ENCODE assay signal across 9 mouse cellular contexts in the genomic region with DNA sequence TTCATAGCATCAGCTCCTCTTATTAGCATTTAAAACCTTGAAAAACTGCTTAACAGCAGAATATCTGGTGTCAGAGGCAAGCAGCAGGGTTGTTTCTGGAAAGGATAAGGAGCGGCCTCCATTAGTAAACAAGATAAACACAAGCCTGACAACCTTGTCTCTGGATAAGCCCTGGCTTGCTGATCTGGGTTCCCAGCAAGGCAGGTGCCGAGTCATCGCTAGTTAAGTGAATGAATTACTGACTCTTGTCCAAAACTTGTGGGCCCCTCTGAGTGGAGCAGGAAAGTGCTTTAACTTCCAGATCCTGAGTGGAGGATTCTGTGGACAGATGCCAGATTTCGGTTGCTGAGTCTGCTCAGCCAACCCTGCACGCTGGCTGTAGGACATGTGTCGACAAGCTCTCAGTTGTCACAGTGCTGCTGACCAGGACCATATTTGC.
DNase-seq lines count a peak whose midpoint lies in the region; ATAC-seq and TF ChIP-seq lines count a peak whose summit lies in the region.
"Had no signal": no experiment of that assay in that cellular context is flagged by ENCODE, and none has a peak within 500 bp of the region (broad histone marks: within the 10 kb centered on the region; RNA-seq: fewer than 3 reads in every experiment).

No protein-coding gene starts in this region.

- no peak overlapping the region for H3K4me2 ChIP-seq in hindbrain, embryonic 16.5 days (ENCODE audit: low read length)
- H3K4me2 ChIP-seq in intestine, embryonic 16.5 days (ENCODE audit: low read depth, low read length): no peak overlapping the region
- peak overlapping the region; percentile 43 for H3K4me2 ChIP-seq in liver, postnatal 0 days (ENCODE audit: low read depth, low read length)
- no peak overlapping the region for H3K4me2 ChIP-seq in midbrain, embryonic 13.5 days (replicated peaks)
- H3K4me2 ChIP-seq in midbrain, embryonic 15.5 days: no peak overlapping the region
- H3K4me2 ChIP-seq: neural tube, embryonic 13.5 days had no signal

- H3K27ac ChIP-seq in hindbrain, embryonic 10.5 days: peak overlapping the region; percentile 69; the same call in 1 of the 2 replicates
- no peak overlapping the region for H3K27ac ChIP-seq in hindbrain, embryonic 16.5 days (ENCODE audit: low read depth, low read length)
- H3K27ac ChIP-seq in intestine, embryonic 16.5 days (ENCODE audit: low read length): no peak overlapping the region
- peak overlapping the region; percentile 96 for H3K27ac ChIP-seq in liver, postnatal 0 days (ENCODE audit: low read depth)
- no peak overlapping the region for H3K27ac ChIP-seq in midbrain, embryonic 13.5 days
- no peak overlapping the region for H3K27ac ChIP-seq in midbrain, embryonic 15.5 days

- H3K36me3 ChIP-seq in hindbrain, embryonic 10.5 days: no peaks in the 10 kb centered on the region
- no peaks in the 10 kb centered on the region for H3K36me3 ChIP-seq in hindbrain, embryonic 16.5 days (ENCODE audit: control insufficient read depth, insufficient read depth, low read length)
- H3K36me3 ChIP-seq in intestine, embryonic 16.5 days (ENCODE audit: control insufficient read depth, insufficient read depth, low read length): no peaks in the 10 kb centered on the region
- H3K36me3 ChIP-seq in liver, postnatal 0 days (replicated peaks; ENCODE audit: insufficient read depth, low read length): no peaks in the 10 kb centered on the region
- H3K36me3 ChIP-seq in midbrain, embryonic 13.5 days: no peaks in the 10 kb centered on the region
- no peaks in the 10 kb centered on the region for H3K36me3 ChIP-seq in midbrain, embryonic 15.5 days (replicated peaks)
- H3K36me3 ChIP-seq: neural tube, embryonic 13.5 days had no signal

- H3K27me3 ChIP-seq in hindbrain, embryonic 10.5 days (ENCODE audit: insufficient read depth, poor library complexity, severe bottlenecking): no peaks in the 10 kb centered on the region
- no peaks in the 10 kb centered on the region for H3K27me3 ChIP-seq in hindbrain, embryonic 16.5 days (replicated peaks; ENCODE audit: control insufficient read depth, insufficient read depth, low read length)
- H3K27me3 ChIP-seq in intestine, embryonic 16.5 days (replicated peaks; ENCODE audit: control insufficient read depth, insufficient read depth, low read length): no peaks in the 10 kb centered on the region
- no peaks in the 10 kb centered on the region for H3K27me3 ChIP-seq in liver, postnatal 0 days (ENCODE audit: insufficient read depth, low read length)
- no peaks in the 10 kb centered on the region for H3K27me3 ChIP-seq in midbrain, embryonic 13.5 days
- H3K27me3 ChIP-seq in midbrain, embryonic 15.5 days (replicated peaks): no peaks in the 10 kb centered on the region
- H3K27me3 ChIP-seq: neural tube, embryonic 13.5 days had no signal

- no peak overlapping the region for H3K4me3 ChIP-seq in hindbrain, embryonic 10.5 days
- no peak overlapping the region for H3K4me3 ChIP-seq in hindbrain, embryonic 16.5 days (ENCODE audit: low read length)
- no peak overlapping the region for H3K4me3 ChIP-seq in intestine, embryonic 16.5 days (ENCODE audit: low read length)
- no peak overlapping the region for H3K4me3 ChIP-seq in liver, postnatal 0 days (ENCODE audit: low read depth, low read length)
- H3K4me3 ChIP-seq in midbrain, embryonic 13.5 days (replicated peaks): no peak overlapping the region
- no peak overlapping the region for H3K4me3 ChIP-seq in midbrain, embryonic 15.5 days
- H3K4me3 ChIP-seq: neural tube, embryonic 13.5 days had no signal

- WGBS in hindbrain, embryonic 10.5 days: 82% methylated on average over 6 of the region's 6 CpGs
- WGBS in hindbrain, embryonic 16.5 days: 56% methylated on average over 6 of the region's 6 CpGs
- WGBS in intestine, embryonic 16.5 days: 42% methylated on average over 6 of the region's 6 CpGs
- 38% methylated on average over 6 of the region's 6 CpGs for WGBS in liver, postnatal 0 days (ENCODE audit: insufficient replicate concordance)
- 77% methylated on average over 6 of the region's 6 CpGs for WGBS in midbrain, embryonic 13.5 days
- 73% methylated on average over 6 of the region's 6 CpGs for WGBS in midbrain, embryonic 15.5 days

- no peak for DNase-seq in hindbrain, embryonic 10.5 days (ENCODE audit: low spot score)
- peak; percentile 87 for DNase-seq in c-Kit-positive CD71-positive TER-119-positive erythroid progenitor cells, embryonic 14.5 days (ENCODE audit: low spot score)
- DNase-seq in liver, postnatal 0 days: peak; percentile 66
- peak; percentile 46 to 62 for DNase-seq in urinary bladder, postnatal 36 days (ENCODE audit: low spot score in 2 of 2)

- H3K9me3 ChIP-seq in hindbrain, embryonic 10.5 days: no peaks in the 10 kb centered on the region
- H3K9me3 ChIP-seq in hindbrain, embryonic 16.5 days (ENCODE audit: control insufficient read depth, low read length): no peaks in the 10 kb centered on the region
- H3K9me3 ChIP-seq in intestine, embryonic 16.5 days (ENCODE audit: control insufficient read depth, low read length): no peaks in the 10 kb centered on the region
- H3K9me3 ChIP-seq in liver, postnatal 0 days (ENCODE audit: low read length): no peaks in the 10 kb centered on the region
- H3K9me3 ChIP-seq in midbrain, embryonic 13.5 days: no peaks in the 10 kb centered on the region
- H3K9me3 ChIP-seq in midbrain, embryonic 15.5 days: no peaks in the 10 kb centered on the region
- H3K9me3 ChIP-seq: neural tube, embryonic 13.5 days had no signal

- H3K4me1 ChIP-seq in hindbrain, embryonic 10.5 days (replicated peaks): peaks cover 24% of the 10 kb centered on the region
- H3K4me1 ChIP-seq in hindbrain, embryonic 16.5 days (ENCODE audit: control insufficient read depth, insufficient read depth, low read depth, low read length): peaks cover 2% of the 10 kb centered on the region; the same call in 1 of the 2 replicates
- peaks cover 15% of the 10 kb centered on the region; the same call in 1 of the 2 replicates for H3K4me1 ChIP-seq in intestine, embryonic 16.5 days (ENCODE audit: control insufficient read depth, insufficient read depth, low read length)
- H3K4me1 ChIP-seq in liver, postnatal 0 days (ENCODE audit: insufficient read depth): peaks cover 26% of the 10 kb centered on the region
- peaks cover 8% of the 10 kb centered on the region for H3K4me1 ChIP-seq in midbrain, embryonic 13.5 days (replicated peaks)
- H3K4me1 ChIP-seq in midbrain, embryonic 15.5 days: peaks cover 5% of the 10 kb centered on the region; the same call in 1 of the 2 replicates

- TF ChIP-seq EP300 in liver, postnatal 0 days (IDR thresholded peaks at IDR 0.05; ENCODE audit: low read depth): peak; percentile 99

- TF ChIP-seq CTCF in liver, postnatal 0 days (IDR thresholded peaks at IDR 0.05; ENCODE audit: low read depth): no peak

- ATAC-seq in hindbrain, embryonic 16.5 days: no peak
- ATAC-seq in intestine, embryonic 16.5 days: peak; percentile 58
- peak; percentile 95 for ATAC-seq in liver, postnatal 0 days
- ATAC-seq in midbrain, embryonic 13.5 days: no peak
- no peak for ATAC-seq in midbrain, embryonic 15.5 days (replicated peaks)

- no peak overlapping the region for H3K9ac ChIP-seq in hindbrain, embryonic 16.5 days (ENCODE audit: low read depth, low read length)
- H3K9ac ChIP-seq in intestine, embryonic 16.5 days (ENCODE audit: low read depth, low read length): no peak overlapping the region
- H3K9ac ChIP-seq in liver, postnatal 0 days (replicated peaks): peak overlapping the region; percentile 49; the same call in 1 of the 2 replicates
- H3K9ac ChIP-seq in midbrain, embryonic 13.5 days (replicated peaks): no peak overlapping the region
- no peak overlapping the region for H3K9ac ChIP-seq in midbrain, embryonic 15.5 days
- H3K9ac ChIP-seq: neural tube, embryonic 13.5 days had no signal

Comparison
In these comparisons a context has a peak if more than half of its experiments do, and no peak if none do; other contexts are left out.
1. H3K27ac ChIP-seq: peak in hindbrain, embryonic 10.5 days (single experiment) and liver, postnatal 0 days (single experiment); none in hindbrain, embryonic 16.5 days (single experiment), intestine, embryonic 16.5 days (single experiment), midbrain, embryonic 13.5 days (single experiment) and midbrain, embryonic 15.5 days (single experiment).
2. ATAC-seq: peak in intestine, embryonic 16.5 days (single experiment) and liver, postnatal 0 days (single experiment); none in hindbrain, embryonic 16.5 days (single experiment), midbrain, embryonic 13.5 days (single experiment) and midbrain, embryonic 15.5 days (single experiment).